Mouse (Mus musculus) heart, adult 2 months (tissue): ENCODE measurements at regions not wholly inside any gene's neighbourhood (a gene's known extent, or its start where the extent isn't known, plus 50 kb on each side); places are given as distances from the start of the nearest gene placed in this dataset.

Experiments used
- CTCF ChIP-seq: fragments of 200-600 bp; IDR thresholded peaks from 2 replicates; pipeline ENCODE4 v1.8.1; 2022; ENCODE audit warnings: antibody characterized with exemption, mild to moderate bottlenecking, moderate library complexity
- POLR2A ChIP-seq: fragments of 200-500 bp; IDR thresholded peaks from 2 replicates; pipeline ENCODE4 v1.6.1; 2011; ENCODE audit warnings: mild to moderate bottlenecking, low read depth, low read length, control low read depth; ENCODE audit not compliant: insufficient read depth

DNA sequence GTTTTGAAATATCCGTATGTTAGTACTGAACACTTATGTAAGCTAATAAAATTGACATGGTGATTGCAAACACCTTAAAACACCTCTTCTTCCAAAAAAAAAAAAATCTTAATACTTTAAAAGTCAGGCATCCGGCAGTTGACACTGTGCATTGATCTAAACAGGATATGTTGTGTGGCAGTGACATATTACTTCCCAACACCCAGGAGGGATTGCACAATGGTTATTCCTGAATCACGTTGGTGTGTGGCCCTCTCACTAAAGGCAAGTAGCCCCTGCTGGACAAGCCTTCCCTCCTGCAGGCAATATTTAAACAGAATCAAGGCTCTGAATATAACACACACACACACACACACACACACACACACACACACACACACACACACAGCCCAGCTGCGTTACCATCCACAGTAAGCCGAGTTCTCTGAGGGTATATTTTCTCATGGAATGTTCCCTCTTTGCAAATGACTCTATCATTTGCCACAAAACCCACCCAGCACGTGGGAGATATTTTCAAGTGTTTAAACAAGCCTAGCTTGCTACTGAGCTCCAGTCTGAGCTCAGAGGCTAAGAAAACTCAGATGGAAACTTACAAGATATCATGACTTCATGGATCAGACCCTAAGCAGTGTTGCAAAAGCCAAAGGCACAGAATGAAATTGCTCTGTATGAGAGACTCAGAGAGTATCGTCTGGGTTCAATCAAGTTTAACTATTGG lies 128.8 kb upstream of the Lyplal1 start:
- TF ChIP-seq CTCF (no peak), POLR2A (no peak)
